Mouse (Mus musculus) heart, postnatal 0 days (tissue): ENCODE measurements around the gene Gbf1. TPM values are rescaled to one million over a fixed set of nuclear protein-coding genes. Genes with fewer than 3 reads are reported as not detected.

Experiments used
- ATAC-seq: fragments of 200-750 bp; cut with Nextera tagmentation; 2 replicates; pipeline ENCODE4 v1.8.0; 2017; ENCODE audit warnings: low read depth, moderate number of reproducible peaks, moderate library complexity; ENCODE audit not compliant: insufficient read depth
- DNase-seq: peaks from one replicate; pipeline ENCODE4 v3.0.0-alpha.2; 2016; ENCODE audit warnings: low spot score
- H3K27ac ChIP-seq: fragments of 300-500 bp; sonication (generic); 2 replicates; pipeline ENCODE4 v1.5.1; 2014; ENCODE audit warnings: low read depth, mild to moderate bottlenecking
- H3K27me3 ChIP-seq: fragments of 300-500 bp; sonication (generic); 2 replicates; pipeline ENCODE4 v1.6.1; 2014; ENCODE audit warnings: low read length, mixed read lengths; ENCODE audit not compliant: control insufficient read depth, insufficient read depth
- H3K36me3 ChIP-seq: fragments of 300-500 bp; sonication (generic); replicated peaks from 2 replicates; pipeline ENCODE4 v1.6.1; 2014; ENCODE audit warnings: low read length, mixed read lengths; ENCODE audit not compliant: control insufficient read depth, insufficient read depth
- H3K4me1 ChIP-seq: fragments of 300-500 bp; sonication (generic); 2 replicates; pipeline ENCODE4 v1.6.1; 2014; ENCODE audit warnings: antibody characterized with exemption; ENCODE audit not compliant: control insufficient read depth, insufficient read depth
- H3K4me2 ChIP-seq: fragments of 300-500 bp; sonication (generic); 2 replicates; pipeline ENCODE4 v1.6.1; 2014; ENCODE audit warnings: low read depth, mild to moderate bottlenecking, low read length, moderate library complexity
- H3K4me3 ChIP-seq: fragments of 300-500 bp; sonication (generic); 2 replicates; pipeline ENCODE4 v1.5.1; 2014; ENCODE audit warnings: low read depth, low read length
- H3K9ac ChIP-seq: fragments of 300-500 bp; sonication (generic); replicated peaks from 2 replicates; pipeline ENCODE4 v1.6.1; 2014; ENCODE audit warnings: low read depth, low read length, mixed read lengths
- H3K9me3 ChIP-seq: fragments of 300-500 bp; sonication (generic); replicated peaks from 2 replicates; pipeline ENCODE4 v1.6.1; 2016; ENCODE audit warnings: low read length; ENCODE audit not compliant: control insufficient read depth
- CTCF ChIP-seq: IDR thresholded peaks from 2 replicates; pipeline ENCODE4 v1.5.1; 2016; ENCODE audit warnings: antibody characterized with exemption, control low read depth, low read depth
- EP300 ChIP-seq: IDR thresholded peaks from 2 replicates; pipeline ENCODE4 v1.6.1; 2016; ENCODE audit warnings: antibody characterized with exemption, low read depth
- WGBS: fragments of 180-500 bp; shearing (Covaris S2); extraction: QIAGEN DNeasy Blood & Tissue Kit; methylation state at CpG from one replicate; pipeline ENCODE4 v1.1.7; 2014; 5-methylcytosine and 5-hydroxymethylcytosine counted together
- polyA plus RNA-seq: library from polyadenylated mRNA; unstranded; fragments of >200 nt; fragmentation: Nextera tagmentation; extraction: Ambion mirVana; gene quantifications from 2 replicates; pipeline ENCODE4 v1.2.1, GENCODE M21; 2015
- total RNA-seq: library from RNA; depleted of rRNA; stranded (reverse); fragments of >200 nt; gene quantifications from 2 replicates; pipeline ENCODE4 v1.2.3, GENCODE M21; 2014; ENCODE audit warnings: low replicate concordance

Gene Gbf1
- total and polyA plus RNA-seq, 2 experiments from 2014 or later = 27.5 to 39.7 TPM

GRCm38 (mm10) chr19:46198293-46198692, 46.0 kb downstream of the Gbf1 start:
- DNase-seq (no peak), ATAC-seq (no peak)
- Histone ChIP-seq H3K9me3 (no peaks in the 10 kb centered on the region), H3K27me3 (no peaks in the 10 kb centered on the region), H3K4me2 (no peak overlapping the region), H3K9ac (no peak overlapping the region), H3K27ac (no peak overlapping the region), H3K4me3 (no peak overlapping the region), H3K4me1 (peaks cover 20% of the 10 kb centered on the region; the same call in 1 of the 2 replicates), H3K36me3 (peaks cover 5% of the 10 kb centered on the region; the same call in 1 of the 2 replicates)
- 84% methylated on average over 3 of the region's 3 CpGs for whole genome bisulfite sequencing
- TF ChIP-seq EP300 (no peak), CTCF (no peak)

GRCm38 (mm10) chr19:46198891-46199290, 46.6 kb downstream of the Gbf1 start:
- no peak overlapping the region for H3K27ac ChIP-seq
- TF ChIP-seq EP300 (no peak), CTCF (no peak)
- H3K9ac ChIP-seq = no peak overlapping the region
- H3K4me3 ChIP-seq = no peak overlapping the region
- H3K36me3 ChIP-seq = peaks cover 5% of the 10 kb centered on the region; the same call in 1 of the 2 replicates
- H3K9me3 ChIP-seq = no peaks in the 10 kb centered on the region
- WGBS = 87% methylated on average over 5 of the region's 5 CpGs
- no peaks in the 10 kb centered on the region for H3K27me3 ChIP-seq
- no peak for ATAC-seq
- no peak for DNase-seq
- H3K4me2 ChIP-seq = no peak overlapping the region
- H3K4me1 ChIP-seq = peaks cover 20% of the 10 kb centered on the region; the same call in 1 of the 2 replicates

- Histone ChIP-seq H3K27ac (no peak overlapping the region), H3K27me3 (no peaks in the 10 kb centered on the region), H3K9me3 (no peaks in the 10 kb centered on the region), H3K4me3 (no peak overlapping the region), H3K4me2 (no peak overlapping the region), H3K4me1 (no peaks in the 10 kb centered on the region), H3K36me3 (peaks cover 5% of the 10 kb centered on the region; the same call in 1 of the 2 replicates), H3K9ac (no peak overlapping the region)
- no peak for ATAC-seq
- WGBS = 85% methylated on average over 6 of the region's 6 CpGs
- TF ChIP-seq EP300 = no peak
- no peak for TF ChIP-seq CTCF
- DNase-seq = no peak
Measured at GRCm38 (mm10) chr19:46204166-46204565, 51.9 kb downstream of the Gbf1 start.

GRCm38 (mm10) chr19:46205680-46206079, 53.4 kb downstream of the Gbf1 start:
- no peak for TF ChIP-seq CTCF
- no peak for TF ChIP-seq EP300
- H3K4me2 ChIP-seq = no peak overlapping the region
- no peaks in the 10 kb centered on the region for H3K9me3 ChIP-seq
- DNase-seq (no peak), ATAC-seq (no peak)
- H3K27me3 ChIP-seq = no peaks in the 10 kb centered on the region
- H3K27ac ChIP-seq = no peak overlapping the region
- WGBS = 95% methylated on average over 6 of the region's 6 CpGs
- H3K4me3 ChIP-seq = no peak overlapping the region
- H3K36me3 ChIP-seq = peaks cover 4% of the 10 kb centered on the region; the same call in 1 of the 2 replicates
- no peaks in the 10 kb centered on the region for H3K4me1 ChIP-seq
- no peak overlapping the region for H3K9ac ChIP-seq

- TF ChIP-seq CTCF = no peak
- no peak for TF ChIP-seq EP300
- no peaks in the 10 kb centered on the region for H3K36me3 ChIP-seq
- H3K27ac ChIP-seq = no peak overlapping the region
- H3K9ac ChIP-seq = no peak overlapping the region
- ATAC-seq = no peak
- H3K4me3 ChIP-seq = no peak overlapping the region
- no peak for DNase-seq
- H3K4me2 ChIP-seq = no peak overlapping the region
- peaks cover 15% of the 10 kb centered on the region for H3K4me1 ChIP-seq
- no peaks in the 10 kb centered on the region for H3K27me3 ChIP-seq
- H3K9me3 ChIP-seq = no peaks in the 10 kb centered on the region
Measured at GRCm38 (mm10) chr19:46210951-46211350, 58.6 kb downstream of the Gbf1 start.

GRCm38 (mm10) chr19:46214541-46214940, 62.2 kb downstream of the Gbf1 start:
- Histone ChIP-seq H3K27me3 (no peaks in the 10 kb centered on the region), H3K36me3 (no peaks in the 10 kb centered on the region), H3K4me3 (no peak overlapping the region), H3K27ac (peak overlapping the region; percentile 80; the same call in 1 of the 2 replicates), H3K4me2 (no peak overlapping the region), H3K4me1 (peaks cover 27% of the 10 kb centered on the region), H3K9ac (no peak overlapping the region), H3K9me3 (no peaks in the 10 kb centered on the region)
- DNase-seq (no peak), ATAC-seq (no peak)
- WGBS = 66% methylated on average over 5 of the region's 5 CpGs
- no peak for TF ChIP-seq EP300
- TF ChIP-seq CTCF = no peak
